Mouse (Mus musculus): ENCODE results near the gene Zc3hc1. TPM values are rescaled to one million over a fixed set of nuclear protein-coding genes. Genes with fewer than 3 reads are reported as not detected.
A peak's percentile ranks its signal among the peaks of the same experiment; 100 is the strongest.

The Zc3hc1 gene
- polyA plus RNA-seq, 1 experiment from 2014 or later = 40.2 TPM

GRCm38 (mm10) chr6:30346737-30347136 is 44.1 kb downstream of the Zc3hc1 start:
- H3K4me3 ChIP-seq (replicated peaks) = no peak overlapping the region
- no peak for ATAC-seq (ENCODE audit: insufficient read depth, low FRiP score, low read depth)
- H3K9me3 ChIP-seq = no peaks in the 10 kb centered on the region
- H3K27me3 ChIP-seq (replicated peaks) = no peaks in the 10 kb centered on the region
- H3K27ac ChIP-seq = no peak overlapping the region
- H3K4me2 ChIP-seq = no peak overlapping the region
- WGBS = 54% methylated on average over 6 of the region's 6 CpGs
- H3K36me3 ChIP-seq = no peaks in the 10 kb centered on the region
- H3K4me1 ChIP-seq = no peaks in the 10 kb centered on the region
- no peak overlapping the region for H3K9ac ChIP-seq

- H3K36me3 ChIP-seq = no peaks in the 10 kb centered on the region
- no peak overlapping the region for H3K27ac ChIP-seq
- no peak overlapping the region for H3K4me2 ChIP-seq
- no peak overlapping the region for H3K9ac ChIP-seq
- H3K27me3 ChIP-seq (replicated peaks) = no peaks in the 10 kb centered on the region
- ATAC-seq (ENCODE audit: insufficient read depth, low FRiP score, low read depth) = no peak
- WGBS = 63% methylated on average over 6 of the region's 6 CpGs
- H3K4me3 ChIP-seq (replicated peaks) = no peak overlapping the region
- no peaks in the 10 kb centered on the region for H3K4me1 ChIP-seq
- no peaks in the 10 kb centered on the region for H3K9me3 ChIP-seq
Observed at GRCm38 (mm10) chr6:30344032-30344431, 46.8 kb downstream of the Zc3hc1 start.

- H3K4me3 ChIP-seq (replicated peaks) = no peak overlapping the region
- H3K36me3 ChIP-seq = no peaks in the 10 kb centered on the region
- H3K27me3 ChIP-seq (replicated peaks) = no peaks in the 10 kb centered on the region
- H3K4me2 ChIP-seq = no peak overlapping the region
- ATAC-seq (ENCODE audit: insufficient read depth, low FRiP score, low read depth) = no peak
- no peak overlapping the region for H3K9ac ChIP-seq
- 88% methylated on average over 4 of the region's 4 CpGs for WGBS
- H3K9me3 ChIP-seq = no peaks in the 10 kb centered on the region
- H3K4me1 ChIP-seq = no peaks in the 10 kb centered on the region
- no peak overlapping the region for H3K27ac ChIP-seq
Observed at GRCm38 (mm10) chr6:30340231-30340873, 50.5 kb downstream of the Zc3hc1 start.

GRCm38 (mm10) chr6:30336912-30337311 is 53.9 kb downstream of the Zc3hc1 start:
- Histone ChIP-seq H3K4me3 (replicated peaks) (0 out of 2 replicates have a peak overlapping the region, but pooled peaks have one; percentile 7), H3K27me3 (replicated peaks) (no peaks in the 10 kb centered on the region), H3K4me2 (peak overlapping the region; percentile 35), H3K27ac (peak overlapping the region; percentile 19; the same call in 1 of the 2 replicates), H3K4me1 (no peaks in the 10 kb centered on the region; the same call in 1 of the 2 replicates), H3K36me3 (no peaks in the 10 kb centered on the region), H3K9ac (no peak overlapping the region), H3K9me3 (no peaks in the 10 kb centered on the region)
- ATAC-seq (ENCODE audit: insufficient read depth, low FRiP score, low read depth) = peak; percentile 45
- 10% methylated on average over 5 of the region's 5 CpGs for WGBS

- no peak overlapping the region for H3K4me2 ChIP-seq
- no peak overlapping the region for H3K9ac ChIP-seq
- WGBS = 48% methylated on average over 4 of the region's 4 CpGs
- ATAC-seq (ENCODE audit: insufficient read depth, low FRiP score, low read depth) = peak; percentile 41; the same call in 1 of the 2 replicates
- no peaks in the 10 kb centered on the region for H3K36me3 ChIP-seq
- peak overlapping the region; percentile 48; the same call in 1 of the 2 replicates for H3K27ac ChIP-seq
- no peaks in the 10 kb centered on the region for H3K9me3 ChIP-seq
- H3K4me1 ChIP-seq = no peaks in the 10 kb centered on the region; the same call in 1 of the 2 replicates
- H3K4me3 ChIP-seq (replicated peaks) = no peak overlapping the region
- no peaks in the 10 kb centered on the region for H3K27me3 ChIP-seq (replicated peaks)
Observed at GRCm38 (mm10) chr6:30332262-30332661, 58.6 kb downstream of the Zc3hc1 start.

- Histone ChIP-seq H3K9me3 (no peaks in the 10 kb centered on the region), H3K9ac (no peak overlapping the region), H3K4me3 (replicated peaks) (no peak overlapping the region), H3K27me3 (replicated peaks) (no peaks in the 10 kb centered on the region), H3K4me1 (no peaks in the 10 kb centered on the region; the same call in 1 of the 2 replicates), H3K27ac (no peak overlapping the region), H3K36me3 (no peaks in the 10 kb centered on the region), H3K4me2 (no peak overlapping the region)
- ATAC-seq (ENCODE audit: insufficient read depth, low FRiP score, low read depth) = no peak
- WGBS = 58% methylated on average over 5 of the region's 5 CpGs
Observed at GRCm38 (mm10) chr6:30330706-30331105, 60.1 kb downstream of the Zc3hc1 start.

- Histone ChIP-seq H3K4me2 (no peak overlapping the region), H3K4me1 (no peaks in the 10 kb centered on the region), H3K27me3 (replicated peaks) (no peaks in the 10 kb centered on the region), H3K9ac (no peak overlapping the region), H3K36me3 (no peaks in the 10 kb centered on the region), H3K4me3 (replicated peaks) (no peak overlapping the region), H3K9me3 (no peaks in the 10 kb centered on the region), H3K27ac (peak overlapping the region; percentile 54; the same call in 1 of the 2 replicates)
- 55% methylated on average over 3 of the region's 4 CpGs for WGBS
- no peak for ATAC-seq (ENCODE audit: insufficient read depth, low FRiP score, low read depth)
Observed at GRCm38 (mm10) chr6:30325932-30326501, 64.8 kb downstream of the Zc3hc1 start.

- H3K9ac ChIP-seq = no peak overlapping the region
- WGBS = 45% methylated on average over 4 of the region's 4 CpGs
- no peaks in the 10 kb centered on the region for H3K9me3 ChIP-seq
- no peaks in the 10 kb centered on the region for H3K36me3 ChIP-seq
- no peak overlapping the region for H3K4me3 ChIP-seq (replicated peaks)
- H3K4me1 ChIP-seq = no peaks in the 10 kb centered on the region
- no peak overlapping the region for H3K4me2 ChIP-seq
- no peaks in the 10 kb centered on the region for H3K27me3 ChIP-seq (replicated peaks)
- ATAC-seq (ENCODE audit: insufficient read depth, low FRiP score, low read depth) = no peak
- H3K27ac ChIP-seq = no peak overlapping the region
Observed at GRCm38 (mm10) chr6:30321002-30321401, 69.8 kb downstream of the Zc3hc1 start.

GRCm38 (mm10) chr6:30319216-30319615 is 71.6 kb downstream of the Zc3hc1 start:
- no peaks in the 10 kb centered on the region for H3K4me1 ChIP-seq

More at GRCm38 (mm10) chr6:30319216-30319615, 71.6 kb downstream of the Zc3hc1 start:
- Histone ChIP-seq H3K4me3 (replicated peaks) (no peak overlapping the region), H3K27me3 (replicated peaks) (no peaks in the 10 kb centered on the region), H3K9me3 (no peaks in the 10 kb centered on the region), H3K36me3 (no peaks in the 10 kb centered on the region), H3K9ac (no peak overlapping the region), H3K27ac (no peak overlapping the region), H3K4me2 (no peak overlapping the region)
- WGBS = 72% methylated on average over 5 of the region's 5 CpGs
- no peak for ATAC-seq (ENCODE audit: insufficient read depth, low FRiP score, low read depth)

Other genes with a start within 250 kb of the Zc3hc1 start
- 41.9 and 44.0 TPM in 2 replicates for gene Ube2h, start 86.5 kb downstream of the Zc3hc1 start, polyA plus RNA-seq (2015; fragmentation: Nextera tagmentation; extraction: Ambion mirVana)
- 16.8 and 20.8 TPM in 2 replicates for gene Klhdc10, start 10.8 kb upstream of the Zc3hc1 start, polyA plus RNA-seq (2015; fragmentation: Nextera tagmentation; extraction: Ambion mirVana)
- gene Tmem209, start 118.8 kb upstream of the Zc3hc1 start, polyA plus RNA-seq (2015; fragmentation: Nextera tagmentation; extraction: Ambion mirVana) = 28.5 and 33.7 TPM in 2 replicates
- 0.09 TPM in 1 of 2 replicates, not detected in the other for gene Ssmem1, start 118.8 kb upstream of the Zc3hc1 start, polyA plus RNA-seq (2015; fragmentation: Nextera tagmentation; extraction: Ambion mirVana)
- 765 and 1,219 TPM in 2 replicates for gene Cpa2, start 150.6 kb upstream of the Zc3hc1 start, polyA plus RNA-seq (2015; fragmentation: Nextera tagmentation; extraction: Ambion mirVana)
- gene Cpa4, start 177.3 kb upstream of the Zc3hc1 start, polyA plus RNA-seq (2015; fragmentation: Nextera tagmentation; extraction: Ambion mirVana) = 0.83 TPM in 2 replicates
- gene Cpa5, start 220.0 kb upstream of the Zc3hc1 start, polyA plus RNA-seq (2015; fragmentation: Nextera tagmentation; extraction: Ambion mirVana) = 0.14 and 0.21 TPM in 2 replicates
- gene Cpa1, start 248.2 kb upstream of the Zc3hc1 start, polyA plus RNA-seq (2015; fragmentation: Nextera tagmentation; extraction: Ambion mirVana) = 732 and 1,077 TPM in 2 replicates

Measured in stomach, embryonic 15.5 days (tissue).